Mouse (Mus musculus): Measurements from ENCODE around the gene Accsl. TPM values are rescaled to one million over a fixed set of nuclear protein-coding genes. Genes with fewer than 3 reads are reported as not detected.

Gene Accsl
- polyA plus RNA-seq, 1 experiment: 0.17 TPM

GRCm38 (mm10) chr2:93887273-93887672, 18.3 kb upstream of the Accsl start:
- 19% methylated on average over 11 of the region's 11 CpGs for WGBS
- DNase-seq: peak; percentile 46
- no peak overlapping the region for H3K27ac ChIP-seq (ENCODE audit: insufficient read depth, low read depth, low read length)
- no peak overlapping the region for H3K4me3 ChIP-seq (ENCODE audit: insufficient read depth, low read depth, low read length)
- TF ChIP-seq POLR2A (IDR thresholded peaks at IDR 0.05; ENCODE audit: low read depth, low read length): no peak
- no peak for TF ChIP-seq CTCF (conservative IDR thresholded peaks at IDR 0.05; ENCODE audit: insufficient read depth, insufficient read length, low read depth, low read length)
- peaks cover 6% of the 10 kb centered on the region; the same call in 1 of the 2 replicates for H3K4me1 ChIP-seq (ENCODE audit: control insufficient read depth, insufficient read depth, low read length)
- no peaks in the 10 kb centered on the region for H3K27me3 ChIP-seq (replicated peaks; ENCODE audit: control insufficient read depth, insufficient read depth, low read length)
- H3K36me3 ChIP-seq (ENCODE audit: control insufficient read depth, insufficient read depth, low read length): no peaks in the 10 kb centered on the region

GRCm38 (mm10) chr2:93886013-93886794, 17.2 kb upstream of the Accsl start:
- H3K27me3 ChIP-seq (replicated peaks; ENCODE audit: control insufficient read depth, insufficient read depth, low read length): no peaks in the 10 kb centered on the region
- TF ChIP-seq POLR2A (IDR thresholded peaks at IDR 0.05; ENCODE audit: low read depth, low read length): no peak
- TF ChIP-seq CTCF (conservative IDR thresholded peaks at IDR 0.05; ENCODE audit: insufficient read depth, insufficient read length, low read depth, low read length): no peak
- peaks cover under 1% of the 10 kb centered on the region; the same call in 1 of the 2 replicates for H3K4me1 ChIP-seq (ENCODE audit: control insufficient read depth, insufficient read depth, low read length)
- no peaks in the 10 kb centered on the region for H3K36me3 ChIP-seq (ENCODE audit: control insufficient read depth, insufficient read depth, low read length)
- no peak overlapping the region for H3K27ac ChIP-seq (ENCODE audit: insufficient read depth, low read depth, low read length)
- H3K4me3 ChIP-seq (ENCODE audit: insufficient read depth, low read depth, low read length): no peak overlapping the region
- 36% methylated on average over 10 of the region's 10 CpGs for WGBS
- no peak for DNase-seq

- H3K4me1 ChIP-seq (ENCODE audit: control insufficient read depth, insufficient read depth, low read length): no peaks in the 10 kb centered on the region
- DNase-seq: no peak
- TF ChIP-seq POLR2A (IDR thresholded peaks at IDR 0.05; ENCODE audit: low read depth, low read length) (no peak), CTCF (conservative IDR thresholded peaks at IDR 0.05; ENCODE audit: insufficient read depth, insufficient read length, low read depth, low read length) (no peak)
- 61% methylated on average over 5 of the region's 5 CpGs for WGBS
- no peak overlapping the region for H3K4me3 ChIP-seq (ENCODE audit: insufficient read depth, low read depth, low read length)
- no peaks in the 10 kb centered on the region for H3K27me3 ChIP-seq (replicated peaks; ENCODE audit: control insufficient read depth, insufficient read depth, low read length)
- H3K36me3 ChIP-seq (ENCODE audit: control insufficient read depth, insufficient read depth, low read length): no peaks in the 10 kb centered on the region
- H3K27ac ChIP-seq (ENCODE audit: insufficient read depth, low read depth, low read length): no peak overlapping the region
Measured at GRCm38 (mm10) chr2:93883066-93883465, 14.1 kb upstream of the Accsl start.

- TF ChIP-seq CTCF (conservative IDR thresholded peaks at IDR 0.05; ENCODE audit: insufficient read depth, insufficient read length, low read depth, low read length) (no peak), POLR2A (IDR thresholded peaks at IDR 0.05; ENCODE audit: low read depth, low read length) (no peak)
- H3K4me1 ChIP-seq (ENCODE audit: control insufficient read depth, insufficient read depth, low read length): no peaks in the 10 kb centered on the region
- no peak overlapping the region for H3K27ac ChIP-seq (ENCODE audit: insufficient read depth, low read depth, low read length)
- H3K4me3 ChIP-seq (ENCODE audit: insufficient read depth, low read depth, low read length): no peak overlapping the region
- H3K27me3 ChIP-seq (replicated peaks; ENCODE audit: control insufficient read depth, insufficient read depth, low read length): no peaks in the 10 kb centered on the region
- DNase-seq: no peak
- 89% methylated on average over 9 of the region's 9 CpGs for WGBS
- no peaks in the 10 kb centered on the region for H3K36me3 ChIP-seq (ENCODE audit: control insufficient read depth, insufficient read depth, low read length)
Measured at GRCm38 (mm10) chr2:93881640-93882367, 12.8 kb upstream of the Accsl start.

- no peaks in the 10 kb centered on the region for H3K4me1 ChIP-seq (ENCODE audit: control insufficient read depth, insufficient read depth, low read length)
- 69% methylated on average over 3 of the region's 3 CpGs for WGBS
- no peak for DNase-seq
Measured at GRCm38 (mm10) chr2:93880981-93881380, 12.0 kb upstream of the Accsl start.

GRCm38 (mm10) chr2:93880450-93880849, 11.5 kb upstream of the Accsl start:
- TF ChIP-seq CTCF (conservative IDR thresholded peaks at IDR 0.05; ENCODE audit: insufficient read depth, insufficient read length, low read depth, low read length): no peak
- TF ChIP-seq POLR2A (IDR thresholded peaks at IDR 0.05; ENCODE audit: low read depth, low read length): no peak
- H3K4me3 ChIP-seq (ENCODE audit: insufficient read depth, low read depth, low read length): no peak overlapping the region
- DNase-seq: no peak
- WGBS: 74% methylated on average over 8 of the region's 8 CpGs
- no peaks in the 10 kb centered on the region for H3K27me3 ChIP-seq (replicated peaks; ENCODE audit: control insufficient read depth, insufficient read depth, low read length)
- H3K4me1 ChIP-seq (ENCODE audit: control insufficient read depth, insufficient read depth, low read length): no peaks in the 10 kb centered on the region
- H3K36me3 ChIP-seq (ENCODE audit: control insufficient read depth, insufficient read depth, low read length): no peaks in the 10 kb centered on the region
- H3K27ac ChIP-seq (ENCODE audit: insufficient read depth, low read depth, low read length): no peak overlapping the region

More at GRCm38 (mm10) chr2:93880981-93881380, 12.0 kb upstream of the Accsl start:
- no peak for TF ChIP-seq POLR2A (IDR thresholded peaks at IDR 0.05; ENCODE audit: low read depth, low read length)
- no peak for TF ChIP-seq CTCF (conservative IDR thresholded peaks at IDR 0.05; ENCODE audit: insufficient read depth, insufficient read length, low read depth, low read length)
- Histone ChIP-seq H3K36me3 (ENCODE audit: control insufficient read depth, insufficient read depth, low read length) (no peaks in the 10 kb centered on the region), H3K4me3 (ENCODE audit: insufficient read depth, low read depth, low read length) (no peak overlapping the region), H3K27ac (ENCODE audit: insufficient read depth, low read depth, low read length) (no peak overlapping the region), H3K27me3 (replicated peaks; ENCODE audit: control insufficient read depth, insufficient read depth, low read length) (no peaks in the 10 kb centered on the region)

GRCm38 (mm10) chr2:93877005-93877404, 8.0 kb upstream of the Accsl start:
- H3K4me1 ChIP-seq (ENCODE audit: control insufficient read depth, insufficient read depth, low read length): no peaks in the 10 kb centered on the region
- no peak overlapping the region for H3K4me3 ChIP-seq (ENCODE audit: insufficient read depth, low read depth, low read length)
- H3K36me3 ChIP-seq (ENCODE audit: control insufficient read depth, insufficient read depth, low read length): no peaks in the 10 kb centered on the region
- WGBS: 61% methylated on average over 5 of the region's 5 CpGs
- no peak for TF ChIP-seq POLR2A (IDR thresholded peaks at IDR 0.05; ENCODE audit: low read depth, low read length)
- TF ChIP-seq CTCF (conservative IDR thresholded peaks at IDR 0.05; ENCODE audit: insufficient read depth, insufficient read length, low read depth, low read length): no peak
- H3K27ac ChIP-seq (ENCODE audit: insufficient read depth, low read depth, low read length): no peak overlapping the region
- no peaks in the 10 kb centered on the region for H3K27me3 ChIP-seq (replicated peaks; ENCODE audit: control insufficient read depth, insufficient read depth, low read length)
- no peak for DNase-seq

Data from kidney, adult 2 months (tissue).